Mouse (Mus musculus) midbrain, embryonic 15.5 days (tissue): ENCODE measurements at regions not wholly inside any gene's neighbourhood (a gene's known extent, or its start where the extent isn't known, plus 50 kb on each side); places are given as distances from the start of the nearest gene placed in this dataset.

ENCODE experiments used
- ATAC-seq: fragments of 200-750 bp; cut with Nextera tagmentation; replicated peaks from 2 replicates; pipeline ENCODE4 v1.8.0; 2017; ENCODE audit warnings: moderate TSS enrichment
- H3K27ac ChIP-seq: fragments of 300-500 bp; sonication (generic); 2 replicates; pipeline ENCODE4 v1.5.1; 2015; ENCODE audit warnings: mild to moderate bottlenecking, inconsistent platforms
- H3K27me3 ChIP-seq: fragments of 300-500 bp; sonication (generic); replicated peaks from 2 replicates; pipeline ENCODE4 v1.6.1; 2015; ENCODE audit warnings: inconsistent platforms
- H3K36me3 ChIP-seq: fragments of 300-500 bp; sonication (generic); replicated peaks from 2 replicates; pipeline ENCODE4 v1.6.1; 2015; ENCODE audit warnings: inconsistent platforms
- H3K4me1 ChIP-seq: fragments of 300-500 bp; sonication (generic); 2 replicates; pipeline ENCODE4 v1.6.1; 2015; ENCODE audit warnings: inconsistent platforms
- H3K4me2 ChIP-seq: fragments of 300-500 bp; sonication (generic); 2 replicates; pipeline ENCODE4 v1.6.1; 2015; ENCODE audit warnings: inconsistent platforms, mild to moderate bottlenecking, moderate library complexity
- H3K4me3 ChIP-seq: fragments of 300-500 bp; sonication (generic); 2 replicates; pipeline ENCODE4 v1.5.1; 2015; ENCODE audit warnings: mild to moderate bottlenecking, inconsistent platforms
- H3K9ac ChIP-seq: fragments of 300-500 bp; sonication (generic); 2 replicates; pipeline ENCODE4 v1.6.1; 2015; ENCODE audit warnings: mild to moderate bottlenecking, inconsistent platforms
- H3K9me3 ChIP-seq: fragments of 300-500 bp; sonication (generic); 2 replicates; pipeline ENCODE4 v1.6.1; 2016; ENCODE audit warnings: inconsistent platforms
- WGBS: fragments of 180-500 bp; shearing (Covaris S2); methylation state at CpG from one replicate; pipeline ENCODE4 v1.1.7; 2015; ENCODE audit warnings: mixed read lengths; 5-methylcytosine and 5-hydroxymethylcytosine counted together

GRCm38 (mm10) chr13:72814616-72815015 lies 186.0 kb downstream of the Irx2 start:
- Histone ChIP-seq H3K4me1 (peaks cover 17% of the 10 kb centered on the region), H3K9ac (no peak overlapping the region), H3K27ac (no peak overlapping the region), H3K27me3 (peaks cover 9% of the 10 kb centered on the region), H3K9me3 (no peaks in the 10 kb centered on the region), H3K36me3 (no peaks in the 10 kb centered on the region), H3K4me2 (no peak overlapping the region), H3K4me3 (no peak overlapping the region)
- ATAC-seq: no peak
- WGBS: 29% methylated on average over 7 of the region's 7 CpGs

DNA sequence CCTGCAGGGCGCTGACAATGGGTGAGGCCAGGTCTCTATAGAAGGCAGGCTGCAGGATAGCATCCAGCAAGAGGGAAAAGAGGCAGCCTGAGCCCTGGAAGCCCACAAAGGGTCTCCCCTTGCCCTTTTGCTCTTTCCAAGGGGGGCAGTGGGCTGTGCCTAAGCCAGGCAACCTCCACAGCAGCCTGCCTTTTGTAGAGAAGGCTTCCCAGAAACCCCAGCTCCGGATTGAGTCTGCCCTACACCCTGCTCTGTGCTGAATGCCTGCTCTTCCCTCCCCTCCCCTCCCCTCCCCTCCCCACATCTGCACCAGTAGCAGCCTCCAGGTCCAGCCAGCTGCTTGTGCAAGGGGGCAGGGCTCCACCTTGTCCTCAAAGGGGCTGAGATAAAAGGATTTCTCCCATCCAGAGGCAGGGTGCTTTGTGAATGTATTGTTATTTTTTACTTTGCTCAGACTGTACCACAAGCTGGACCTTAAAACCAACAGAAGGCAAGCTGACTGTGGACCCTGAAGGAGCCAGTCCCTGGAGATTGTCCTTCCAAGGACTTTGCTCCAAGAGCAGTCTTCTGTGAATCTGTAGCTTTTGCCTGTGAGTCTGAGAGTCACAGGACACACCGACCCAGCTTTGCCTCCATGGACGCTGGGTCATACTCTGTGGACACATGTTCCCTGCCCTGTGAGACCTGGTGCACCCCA lies 186.8 kb downstream of the Irx2 start:
- Histone ChIP-seq H3K4me1 (peaks cover 17% of the 10 kb centered on the region), H3K36me3 (no peaks in the 10 kb centered on the region), H3K9ac (no peak overlapping the region), H3K9me3 (no peaks in the 10 kb centered on the region), H3K4me2 (peak overlapping the region; percentile 31), H3K4me3 (no peak overlapping the region), H3K27me3 (peaks cover 9% of the 10 kb centered on the region), H3K27ac (peak overlapping the region; percentile 24; the same call in 1 of the 2 replicates)
- 5% methylated on average over 4 of the region's 4 CpGs for WGBS
- peak; percentile 57 for ATAC-seq

DNA sequence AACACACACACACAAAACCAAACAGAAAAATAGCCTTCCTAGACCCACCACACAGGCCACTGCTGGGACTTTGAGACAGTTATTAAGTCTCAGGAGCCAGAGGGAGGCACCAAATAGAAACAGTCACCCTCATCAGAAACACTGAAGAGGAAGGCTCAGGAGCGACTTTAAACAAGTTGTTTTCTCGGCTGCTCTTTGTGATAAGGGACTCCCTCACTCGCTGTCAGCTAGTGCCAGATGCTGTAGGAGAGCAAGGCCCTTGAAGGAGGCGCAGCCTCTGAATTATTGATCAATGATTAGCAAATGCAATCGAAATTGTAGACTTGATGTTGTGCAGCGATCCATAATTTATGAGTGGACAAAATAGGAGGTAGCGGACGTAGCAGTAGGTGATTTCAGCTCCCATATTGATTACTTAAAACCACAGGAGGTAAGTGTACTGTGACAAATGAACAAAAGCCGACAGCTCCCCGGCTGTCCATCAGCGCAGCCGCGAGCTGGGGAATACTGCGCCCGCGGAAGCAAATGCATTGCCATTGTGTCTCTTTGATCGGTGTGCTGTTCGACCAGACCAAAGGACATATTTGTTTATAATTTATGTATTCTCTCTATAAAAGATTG lies 187.4 kb downstream of the Irx2 start:
- H3K4me3 ChIP-seq: peak overlapping the region; percentile 19; the same call in 1 of the 2 replicates
- 0 out of 2 replicates have a peak overlapping the region, but pooled peaks have one; percentile 5 for H3K9ac ChIP-seq
- 3% methylated on average over 18 of the region's 18 CpGs for WGBS
- ATAC-seq: peak; percentile 66
- no peaks in the 10 kb centered on the region for H3K36me3 ChIP-seq
- peaks cover 17% of the 10 kb centered on the region for H3K4me1 ChIP-seq
- H3K27ac ChIP-seq: peak overlapping the region; percentile 24; the same call in 1 of the 2 replicates
- H3K4me2 ChIP-seq: peak overlapping the region; percentile 31
- H3K27me3 ChIP-seq: peaks cover 9% of the 10 kb centered on the region
- no peaks in the 10 kb centered on the region for H3K9me3 ChIP-seq

GRCm38 (mm10) chr13:72816856-72817255 lies 188.2 kb downstream of the Irx2 start:
- 0 out of 2 replicates have a peak overlapping the region, but pooled peaks have one; percentile 5 for H3K9ac ChIP-seq
- H3K4me2 ChIP-seq: peak overlapping the region; percentile 31; the same call in 1 of the 2 replicates
- 16% methylated on average over 8 of the region's 8 CpGs for WGBS
- no peaks in the 10 kb centered on the region for H3K36me3 ChIP-seq
- no peak; the same call in 1 of the 2 replicates for ATAC-seq
- peaks cover 9% of the 10 kb centered on the region for H3K27me3 ChIP-seq
- H3K27ac ChIP-seq: no peak overlapping the region
- no peaks in the 10 kb centered on the region for H3K9me3 ChIP-seq
- H3K4me1 ChIP-seq: peaks cover 17% of the 10 kb centered on the region
- peak overlapping the region; percentile 19; the same call in 1 of the 2 replicates for H3K4me3 ChIP-seq

GRCm38 (mm10) chr13:72817521-72817920 lies 188.9 kb downstream of the Irx2 start:
- Histone ChIP-seq H3K36me3 (no peaks in the 10 kb centered on the region), H3K9ac (no peak overlapping the region), H3K4me1 (peaks cover 17% of the 10 kb centered on the region), H3K27me3 (peaks cover 9% of the 10 kb centered on the region), H3K4me3 (no peak overlapping the region), H3K27ac (no peak overlapping the region), H3K4me2 (no peak overlapping the region), H3K9me3 (no peaks in the 10 kb centered on the region)
- ATAC-seq: no peak
- WGBS: 27% methylated on average over 2 of the region's 2 CpGs

GRCm38 (mm10) chr13:72817930-72818329 lies 189.3 kb downstream of the Irx2 start:
- Histone ChIP-seq H3K27me3 (peaks cover 9% of the 10 kb centered on the region), H3K4me3 (no peak overlapping the region), H3K27ac (no peak overlapping the region), H3K4me2 (no peak overlapping the region), H3K9me3 (no peaks in the 10 kb centered on the region), H3K9ac (no peak overlapping the region), H3K36me3 (no peaks in the 10 kb centered on the region), H3K4me1 (peaks cover 17% of the 10 kb centered on the region)
- WGBS: 22% methylated on average over 6 of the region's 6 CpGs
- ATAC-seq: no peak

DNA sequence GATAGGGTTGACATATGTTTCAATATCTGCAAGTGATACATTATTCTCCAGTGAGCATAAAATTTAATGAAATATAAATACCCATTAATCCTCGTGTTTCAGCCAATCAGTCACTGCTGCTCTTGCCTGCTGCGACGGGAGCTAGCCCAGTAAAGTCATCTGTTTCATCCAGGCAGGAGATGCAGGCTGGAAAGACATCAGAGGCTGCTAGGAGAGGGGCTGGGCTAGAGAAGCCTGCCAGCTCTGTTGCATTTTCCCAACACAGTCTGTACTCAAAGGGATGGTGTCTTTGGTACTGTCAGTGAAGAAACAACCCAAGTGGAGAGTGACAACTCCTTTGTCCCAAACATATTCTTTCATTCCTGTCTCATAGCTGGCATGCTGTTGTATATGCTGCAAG lies 198.0 kb downstream of the Irx2 start:
- 42% methylated on average over 3 of the region's 3 CpGs for WGBS
- Histone ChIP-seq H3K4me2 (no peak overlapping the region), H3K27ac (no peak overlapping the region), H3K4me3 (no peak overlapping the region), H3K9me3 (no peaks in the 10 kb centered on the region), H3K4me1 (no peaks in the 10 kb centered on the region), H3K9ac (no peak overlapping the region), H3K36me3 (no peaks in the 10 kb centered on the region), H3K27me3 (peaks cover 6% of the 10 kb centered on the region; the same call in 1 of the 2 replicates)
- ATAC-seq: peak; percentile 42; the same call in 1 of the 2 replicates

DNA sequence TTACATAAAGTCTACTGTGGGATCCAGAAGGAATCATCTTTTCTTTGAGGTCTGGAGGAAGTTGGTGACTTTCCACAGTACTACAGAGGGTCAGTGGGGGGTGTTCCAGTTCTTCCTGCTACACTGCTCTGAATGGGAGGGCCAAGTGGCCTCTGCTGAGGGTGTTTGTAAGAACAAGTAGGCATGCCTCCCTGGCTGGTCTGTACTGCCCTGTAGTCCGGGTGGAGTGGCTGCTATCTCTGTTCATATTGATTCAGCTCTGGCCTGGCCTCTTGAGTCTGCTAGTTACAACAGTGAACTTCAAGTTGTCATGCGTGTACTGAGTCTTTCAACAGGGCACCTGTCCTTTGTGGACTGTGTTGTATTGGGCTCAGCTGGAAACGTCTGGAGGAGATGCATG lies 200.7 kb downstream of the Irx2 start:
- H3K4me3 ChIP-seq: no peak overlapping the region
- no peak overlapping the region for H3K9ac ChIP-seq
- no peaks in the 10 kb centered on the region for H3K9me3 ChIP-seq
- no peak overlapping the region for H3K27ac ChIP-seq
- no peak overlapping the region for H3K4me2 ChIP-seq
- ATAC-seq: no peak
- 89% methylated on average over 3 of the region's 3 CpGs for WGBS
- no peaks in the 10 kb centered on the region for H3K36me3 ChIP-seq
- no peaks in the 10 kb centered on the region for H3K27me3 ChIP-seq
- no peaks in the 10 kb centered on the region for H3K4me1 ChIP-seq

GRCm38 (mm10) chr13:72833326-72833725 lies 204.7 kb downstream of the Irx2 start:
- no peak for ATAC-seq
- Histone ChIP-seq H3K4me2 (no peak overlapping the region), H3K27ac (no peak overlapping the region), H3K9me3 (no peaks in the 10 kb centered on the region), H3K4me1 (0 out of 2 replicates have a peak, but pooled peaks cover 3% of the 10 kb centered on the region), H3K9ac (no peak overlapping the region), H3K36me3 (no peaks in the 10 kb centered on the region), H3K27me3 (no peaks in the 10 kb centered on the region), H3K4me3 (no peak overlapping the region)
- 85% methylated on average over 2 of the region's 2 CpGs for WGBS

DNA sequence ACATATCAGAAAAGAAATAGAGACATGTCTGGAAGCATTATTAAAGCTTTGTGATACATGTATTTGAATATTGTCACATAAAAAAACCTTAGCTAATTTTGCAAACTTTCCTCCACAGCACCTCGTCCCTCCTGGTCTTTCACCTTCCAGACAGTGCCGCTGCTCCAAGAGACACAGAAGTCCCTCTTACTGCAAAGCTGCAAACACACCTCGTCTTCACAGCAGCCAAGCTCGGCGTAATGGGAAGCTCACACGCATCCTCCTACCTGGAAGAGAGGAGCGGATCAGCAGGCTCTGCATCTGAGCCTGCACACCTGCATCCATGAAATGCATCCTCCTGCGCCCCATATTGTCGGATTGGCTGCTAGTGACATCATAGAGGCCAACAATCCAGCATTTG lies 208.4 kb downstream of the Irx2 start:
- 50% methylated on average over 9 of the region's 9 CpGs for WGBS
- H3K4me2 ChIP-seq: no peak overlapping the region
- no peaks in the 10 kb centered on the region for H3K9me3 ChIP-seq
- H3K4me1 ChIP-seq: 0 out of 2 replicates have a peak, but pooled peaks cover 3% of the 10 kb centered on the region
- no peak overlapping the region for H3K27ac ChIP-seq
- no peak overlapping the region for H3K9ac ChIP-seq
- ATAC-seq: no peak
- H3K36me3 ChIP-seq: no peaks in the 10 kb centered on the region
- no peak overlapping the region for H3K4me3 ChIP-seq
- H3K27me3 ChIP-seq: no peaks in the 10 kb centered on the region

GRCm38 (mm10) chr13:72848097-72848496 lies 219.5 kb downstream of the Irx2 start:
- Histone ChIP-seq H3K4me1 (no peaks in the 10 kb centered on the region), H3K9me3 (no peaks in the 10 kb centered on the region), H3K4me3 (no peak overlapping the region), H3K36me3 (no peaks in the 10 kb centered on the region), H3K27ac (no peak overlapping the region), H3K9ac (no peak overlapping the region), H3K4me2 (no peak overlapping the region), H3K27me3 (no peaks in the 10 kb centered on the region)
- 77% methylated on average over 4 of the region's 4 CpGs for WGBS
- ATAC-seq: no peak

GRCm38 (mm10) chr13:72849841-72850240 lies 221.2 kb downstream of the Irx2 start:
- Histone ChIP-seq H3K4me2 (no peak overlapping the region), H3K36me3 (no peaks in the 10 kb centered on the region), H3K9me3 (no peaks in the 10 kb centered on the region), H3K9ac (no peak overlapping the region), H3K27me3 (no peaks in the 10 kb centered on the region), H3K4me1 (no peaks in the 10 kb centered on the region), H3K4me3 (no peak overlapping the region), H3K27ac (no peak overlapping the region)
- WGBS: 44% methylated on average over 11 of the region's 11 CpGs
- ATAC-seq: no peak
